Mouse (Mus musculus): ENCODE results near the gene Klhdc2. TPM values are rescaled to one million over a fixed set of nuclear protein-coding genes. Genes with fewer than 3 reads are reported as not detected.

Klhdc2 gene
- polyA plus RNA-seq (2014; fragmentation: Nextera tagmentation; extraction: Ambion mirVana), result 122 and 124 TPM in 2 replicates

DNA sequence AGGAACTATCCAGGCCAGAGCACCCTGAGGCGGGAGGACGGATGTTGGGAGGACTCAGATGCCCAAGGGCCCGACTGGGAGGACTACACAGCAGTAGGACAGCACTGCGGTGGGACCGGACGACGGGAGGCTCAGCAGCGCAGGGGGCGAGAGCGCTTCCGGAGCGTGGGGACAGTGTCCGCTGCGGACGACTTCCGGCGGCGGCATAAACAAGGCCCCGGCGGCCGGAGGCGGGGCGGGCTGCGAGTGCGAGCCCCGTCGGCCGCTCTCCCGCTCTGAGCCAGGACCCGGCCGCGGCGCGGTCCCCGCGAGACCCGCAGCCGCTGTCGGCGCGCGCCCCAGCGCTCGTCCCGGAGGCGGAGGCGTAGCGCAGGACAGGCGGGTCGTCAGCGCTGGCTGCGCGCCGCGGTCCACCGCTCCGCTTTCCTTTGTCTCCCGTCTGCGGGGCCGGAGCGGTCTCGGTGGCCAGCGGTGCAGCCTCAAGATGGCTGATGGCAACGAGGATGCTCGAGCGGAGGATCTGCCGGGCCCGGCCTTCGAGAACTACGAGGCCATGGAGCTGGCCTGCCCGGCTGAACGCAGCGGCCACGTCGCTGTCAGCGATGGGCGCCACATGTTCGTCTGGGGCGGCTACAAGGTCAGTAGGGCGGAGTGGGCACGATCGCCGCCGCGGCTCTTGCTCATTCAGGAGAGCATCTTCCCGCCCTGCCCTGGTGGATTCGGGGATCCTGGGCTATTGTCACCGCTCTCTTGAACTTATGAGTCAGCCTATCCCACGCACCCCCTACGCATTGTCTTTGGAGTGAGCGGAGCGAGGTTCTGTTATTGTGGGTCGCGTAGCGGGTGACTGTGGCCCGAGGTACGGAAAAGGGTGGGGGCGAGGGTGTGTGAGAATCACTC lies at the start of gene Klhdc2:
Gene Klhdc2, plus strand, starts transcription at position 171 of the 900 bp plus-strand sequence.
- H3K4me3 ChIP-seq (ENCODE audit: low read depth, low read length), result peak within 1 kb of the TSS; percentile 97
- ATAC-seq (ENCODE audit: insufficient number of reproducible peaks, insufficient read depth, low FRiP score, low read depth), result peak; percentile 95
- no peaks in the 10 kb centered on the region for H3K27me3 ChIP-seq (ENCODE audit: control insufficient read depth, insufficient read depth, low read length)
- under 1% methylated on average over 98 of the region's 98 CpGs for WGBS
- H3K9me3 ChIP-seq (ENCODE audit: control insufficient read depth, low read depth, low read length), result no peaks in the 10 kb centered on the region
- H3K4me2 ChIP-seq (replicated peaks; ENCODE audit: low read depth, low read length), result peak within 1 kb of the TSS; percentile 69
- peak within 1 kb of the TSS; percentile 96 for H3K27ac ChIP-seq (ENCODE audit: low read length)
- peak within 1 kb of the TSS; percentile 94 for H3K9ac ChIP-seq (replicated peaks; ENCODE audit: low read depth, low read length)
- peaks cover 4% of the 10 kb centered on the region for H3K36me3 ChIP-seq (ENCODE audit: control insufficient read depth, insufficient read depth, low read length)
- peaks cover 11% of the 10 kb centered on the region for H3K4me1 ChIP-seq (ENCODE audit: control insufficient read depth, insufficient read depth, low read length)

DNA sequence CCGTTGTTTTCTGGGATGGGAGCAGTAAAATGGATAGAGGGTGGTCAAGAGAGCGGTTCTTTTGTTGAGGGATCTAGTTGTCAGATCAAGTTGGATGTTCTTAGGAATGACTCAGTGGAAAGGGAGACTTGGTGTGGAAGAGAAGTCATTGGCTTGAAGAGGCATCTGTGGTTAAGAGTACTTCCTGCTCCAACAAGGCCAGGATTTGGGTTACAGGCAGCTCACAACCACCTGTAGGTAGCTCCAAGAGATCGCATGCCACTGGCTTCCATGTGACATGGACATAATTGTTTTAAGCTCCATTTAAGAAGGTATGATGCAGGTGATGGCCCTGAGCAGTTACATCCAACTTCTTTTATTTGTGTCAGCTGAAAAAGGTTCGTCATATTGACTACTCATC lies 46.7 kb upstream of the Klhdc2 start:
- Histone ChIP-seq H3K9ac (replicated peaks; ENCODE audit: low read depth, low read length) (no peak overlapping the region), H3K4me2 (replicated peaks; ENCODE audit: low read depth, low read length) (no peak overlapping the region), H3K27ac (ENCODE audit: low read length) (no peak overlapping the region), H3K4me1 (ENCODE audit: control insufficient read depth, insufficient read depth, low read length) (no peaks in the 10 kb centered on the region), H3K27me3 (ENCODE audit: control insufficient read depth, insufficient read depth, low read length) (no peaks in the 10 kb centered on the region), H3K9me3 (ENCODE audit: control insufficient read depth, low read depth, low read length) (no peaks in the 10 kb centered on the region), H3K4me3 (ENCODE audit: low read depth, low read length) (no peak overlapping the region), H3K36me3 (ENCODE audit: control insufficient read depth, insufficient read depth, low read length) (no peaks in the 10 kb centered on the region)
- WGBS, result 91% methylated on average over 4 of the region's 4 CpGs
- no peak for ATAC-seq (ENCODE audit: insufficient number of reproducible peaks, insufficient read depth, low FRiP score, low read depth)

DNA sequence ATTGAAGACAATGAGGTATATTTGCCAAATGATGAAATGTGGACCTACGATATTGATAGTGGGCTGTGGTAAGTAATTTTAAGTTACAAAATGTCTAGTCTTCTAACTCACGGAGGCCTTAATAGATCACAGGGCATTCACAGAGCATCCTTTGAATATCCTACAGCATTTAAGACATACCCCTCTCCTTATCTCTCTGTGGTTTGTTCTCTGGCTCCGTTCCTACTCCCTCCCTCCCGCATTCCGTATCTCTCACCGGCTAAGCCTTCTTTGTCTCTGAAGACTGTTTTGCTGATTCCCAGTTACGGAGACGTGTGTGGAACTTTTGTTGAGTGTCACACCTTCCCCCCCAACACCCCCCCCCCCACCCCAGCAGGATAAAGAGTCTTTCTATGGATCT lies 45.7 kb upstream of the Klhdc2 start:
- Histone ChIP-seq H3K36me3 (ENCODE audit: control insufficient read depth, insufficient read depth, low read length) (no peaks in the 10 kb centered on the region), H3K4me3 (ENCODE audit: low read depth, low read length) (no peak overlapping the region), H3K27me3 (ENCODE audit: control insufficient read depth, insufficient read depth, low read length) (no peaks in the 10 kb centered on the region), H3K4me2 (replicated peaks; ENCODE audit: low read depth, low read length) (no peak overlapping the region), H3K4me1 (ENCODE audit: control insufficient read depth, insufficient read depth, low read length) (no peaks in the 10 kb centered on the region), H3K27ac (ENCODE audit: low read length) (no peak overlapping the region), H3K9ac (replicated peaks; ENCODE audit: low read depth, low read length) (no peak overlapping the region), H3K9me3 (ENCODE audit: control insufficient read depth, low read depth, low read length) (no peaks in the 10 kb centered on the region)
- no peak for ATAC-seq (ENCODE audit: insufficient number of reproducible peaks, insufficient read depth, low FRiP score, low read depth)
- 78% methylated on average over 8 of the region's 8 CpGs for WGBS

DNA sequence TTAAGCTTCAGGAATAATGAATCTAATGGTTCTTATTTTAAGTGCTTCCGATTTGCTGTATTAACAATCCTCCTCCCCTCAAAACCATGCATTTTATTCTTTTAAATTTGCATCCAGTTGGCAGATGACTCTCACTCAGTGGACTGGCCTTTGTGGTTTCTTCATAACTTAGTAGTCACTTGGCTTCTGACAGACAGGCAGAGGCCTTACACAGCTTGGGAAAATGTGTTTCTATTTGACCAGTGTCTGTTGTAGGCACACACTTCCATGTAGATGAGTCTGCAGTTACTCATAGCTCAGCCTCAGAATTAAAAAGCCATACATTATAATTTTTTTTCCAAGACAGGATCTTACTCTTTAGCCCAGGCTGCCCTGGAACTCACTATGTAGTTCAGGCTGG lies 42.7 kb upstream of the Klhdc2 start:
- WGBS, result 86% methylated on average over 1 of the region's 1 CpGs
- Histone ChIP-seq H3K9ac (replicated peaks; ENCODE audit: low read depth, low read length) (no peak overlapping the region), H3K27me3 (ENCODE audit: control insufficient read depth, insufficient read depth, low read length) (no peaks in the 10 kb centered on the region), H3K27ac (ENCODE audit: low read length) (no peak overlapping the region), H3K4me2 (replicated peaks; ENCODE audit: low read depth, low read length) (no peak overlapping the region), H3K9me3 (ENCODE audit: control insufficient read depth, low read depth, low read length) (no peaks in the 10 kb centered on the region), H3K4me1 (ENCODE audit: control insufficient read depth, insufficient read depth, low read length) (no peaks in the 10 kb centered on the region), H3K4me3 (ENCODE audit: low read depth, low read length) (no peak overlapping the region), H3K36me3 (ENCODE audit: control insufficient read depth, insufficient read depth, low read length) (no peaks in the 10 kb centered on the region)
- ATAC-seq (ENCODE audit: insufficient number of reproducible peaks, insufficient read depth, low FRiP score, low read depth), result no peak

DNA sequence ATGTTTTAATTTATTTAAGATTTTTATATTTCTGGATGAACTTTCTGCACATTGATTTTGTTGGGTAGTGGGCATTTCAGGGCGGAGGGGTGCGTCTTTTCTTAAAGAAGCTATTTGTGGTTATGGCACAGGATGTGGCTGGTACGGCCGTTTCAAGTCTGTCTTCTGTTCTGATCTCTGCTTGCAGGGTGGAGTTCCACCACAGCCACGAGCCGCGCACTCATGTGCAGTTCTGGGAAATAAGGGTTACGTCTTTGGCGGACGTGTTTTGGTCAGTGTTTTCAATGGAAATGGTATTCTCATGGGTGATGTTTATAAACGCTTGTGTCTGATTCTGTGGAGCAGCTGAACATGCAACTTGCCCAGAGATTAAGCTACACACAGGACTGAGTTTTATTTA lies 38.6 kb upstream of the Klhdc2 start:
- Histone ChIP-seq H3K4me3 (ENCODE audit: low read depth, low read length) (no peak overlapping the region), H3K9me3 (ENCODE audit: control insufficient read depth, low read depth, low read length) (no peaks in the 10 kb centered on the region), H3K4me1 (ENCODE audit: control insufficient read depth, insufficient read depth, low read length) (no peaks in the 10 kb centered on the region), H3K27me3 (ENCODE audit: control insufficient read depth, insufficient read depth, low read length) (no peaks in the 10 kb centered on the region), H3K9ac (replicated peaks; ENCODE audit: low read depth, low read length) (no peak overlapping the region), H3K4me2 (replicated peaks; ENCODE audit: low read depth, low read length) (no peak overlapping the region), H3K36me3 (ENCODE audit: control insufficient read depth, insufficient read depth, low read length) (no peaks in the 10 kb centered on the region), H3K27ac (ENCODE audit: low read length) (no peak overlapping the region)
- 75% methylated on average over 11 of the region's 11 CpGs for WGBS
- ATAC-seq (ENCODE audit: insufficient number of reproducible peaks, insufficient read depth, low FRiP score, low read depth), result no peak

DNA sequence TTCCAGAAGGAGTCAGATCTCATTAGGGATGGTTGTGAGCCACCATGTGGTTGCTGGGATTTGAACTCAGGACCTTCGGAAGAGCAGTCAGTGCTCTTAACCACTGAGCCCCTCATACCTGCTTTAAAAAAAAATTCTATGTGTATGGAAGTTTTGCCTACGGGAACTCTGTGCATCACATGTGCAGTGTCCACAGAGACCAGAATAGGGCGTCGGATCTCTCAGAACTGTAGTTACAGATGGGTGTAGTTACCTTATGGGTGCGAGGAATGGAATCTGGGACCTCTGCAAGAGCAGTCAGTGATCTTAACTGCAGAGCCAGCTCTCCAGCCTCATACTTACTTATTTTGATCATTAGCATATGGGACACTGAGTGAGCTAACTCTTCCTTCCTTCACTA lies 34.2 kb upstream of the Klhdc2 start:
- H3K9ac ChIP-seq (replicated peaks; ENCODE audit: low read depth, low read length), result no peak overlapping the region
- no peaks in the 10 kb centered on the region for H3K4me1 ChIP-seq (ENCODE audit: control insufficient read depth, insufficient read depth, low read length)
- no peak overlapping the region for H3K4me3 ChIP-seq (ENCODE audit: low read depth, low read length)
- no peaks in the 10 kb centered on the region for H3K27me3 ChIP-seq (ENCODE audit: control insufficient read depth, insufficient read depth, low read length)
- no peaks in the 10 kb centered on the region for H3K36me3 ChIP-seq (ENCODE audit: control insufficient read depth, insufficient read depth, low read length)
- 95% methylated on average over 5 of the region's 5 CpGs for WGBS
- H3K27ac ChIP-seq (ENCODE audit: low read length), result no peak overlapping the region
- no peak overlapping the region for H3K4me2 ChIP-seq (replicated peaks; ENCODE audit: low read depth, low read length)
- ATAC-seq (ENCODE audit: insufficient number of reproducible peaks, insufficient read depth, low FRiP score, low read depth), result no peak
- no peaks in the 10 kb centered on the region for H3K9me3 ChIP-seq (ENCODE audit: control insufficient read depth, low read depth, low read length)

DNA sequence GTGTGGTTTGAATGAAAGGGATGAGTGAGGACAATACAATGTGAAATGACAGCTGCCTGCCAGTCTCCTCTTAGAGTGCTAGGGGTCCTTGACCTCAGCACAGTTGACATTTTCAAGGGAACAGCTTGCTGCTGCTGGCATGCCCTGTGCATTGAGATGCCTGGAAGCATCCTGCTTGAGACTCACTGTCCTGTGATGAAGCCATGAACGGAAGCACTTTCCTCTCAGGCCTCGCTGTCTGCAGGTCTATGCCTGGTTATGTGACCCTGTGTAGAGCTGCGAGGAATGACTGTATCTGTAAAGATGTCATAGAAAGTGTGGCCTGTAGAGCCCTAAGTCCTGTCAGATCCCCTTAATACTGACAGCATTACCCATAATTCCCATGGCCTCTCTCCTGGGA lies 31.4 kb upstream of the Klhdc2 start:
- Histone ChIP-seq H3K4me3 (ENCODE audit: low read depth, low read length) (no peak overlapping the region), H3K9ac (replicated peaks; ENCODE audit: low read depth, low read length) (no peak overlapping the region), H3K27ac (ENCODE audit: low read length) (no peak overlapping the region), H3K4me2 (replicated peaks; ENCODE audit: low read depth, low read length) (no peak overlapping the region), H3K4me1 (ENCODE audit: control insufficient read depth, insufficient read depth, low read length) (no peaks in the 10 kb centered on the region), H3K36me3 (ENCODE audit: control insufficient read depth, insufficient read depth, low read length) (no peaks in the 10 kb centered on the region), H3K27me3 (ENCODE audit: control insufficient read depth, insufficient read depth, low read length) (no peaks in the 10 kb centered on the region), H3K9me3 (ENCODE audit: control insufficient read depth, low read depth, low read length) (no peaks in the 10 kb centered on the region)
- ATAC-seq (ENCODE audit: insufficient number of reproducible peaks, insufficient read depth, low FRiP score, low read depth), result no peak
- 92% methylated on average over 3 of the region's 3 CpGs for WGBS

DNA sequence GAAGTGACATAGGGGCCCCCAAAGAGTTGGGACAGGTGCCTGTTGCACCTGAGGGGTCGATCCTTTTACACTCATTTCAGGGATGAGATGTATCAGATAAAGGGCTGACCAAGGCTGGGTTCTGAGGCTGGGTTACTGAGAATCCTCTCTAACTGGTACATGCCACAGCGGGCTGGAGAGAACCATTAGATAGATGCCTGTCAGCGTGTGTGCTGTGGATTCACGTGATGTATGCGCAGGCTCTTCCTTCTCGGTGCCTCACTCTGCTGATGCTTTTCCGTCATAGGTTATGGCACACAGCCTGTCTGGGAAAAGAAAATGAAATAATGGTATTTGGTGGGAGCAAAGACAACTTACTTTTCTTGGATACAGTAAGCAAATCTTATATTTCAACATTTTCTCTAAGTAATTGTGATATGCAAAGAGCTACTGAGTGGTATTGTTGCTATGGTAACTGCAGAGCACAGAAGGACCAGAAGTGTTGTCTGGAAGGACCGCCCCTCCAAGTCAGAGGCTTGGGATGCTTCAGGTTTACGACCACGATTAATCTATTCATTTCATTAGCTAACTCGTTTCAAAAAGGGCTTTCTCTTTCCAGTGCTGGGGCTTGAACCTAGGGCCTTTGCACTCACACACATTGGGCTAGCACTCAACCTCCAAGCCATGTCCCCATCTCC lies 28.4 kb upstream of the Klhdc2 start:
- no peaks in the 10 kb centered on the region for H3K4me1 ChIP-seq (ENCODE audit: control insufficient read depth, insufficient read depth, low read length)
- no peak overlapping the region for H3K27ac ChIP-seq (ENCODE audit: low read length)
- no peaks in the 10 kb centered on the region for H3K27me3 ChIP-seq (ENCODE audit: control insufficient read depth, insufficient read depth, low read length)
- no peak overlapping the region for H3K9ac ChIP-seq (replicated peaks; ENCODE audit: low read depth, low read length)
- no peaks in the 10 kb centered on the region for H3K9me3 ChIP-seq (ENCODE audit: control insufficient read depth, low read depth, low read length)
- WGBS, result 73% methylated on average over 11 of the region's 11 CpGs
- no peak overlapping the region for H3K4me2 ChIP-seq (replicated peaks; ENCODE audit: low read depth, low read length)
- ATAC-seq (ENCODE audit: insufficient number of reproducible peaks, insufficient read depth, low FRiP score, low read depth), result no peak
- no peak overlapping the region for H3K4me3 ChIP-seq (ENCODE audit: low read depth, low read length)
- H3K36me3 ChIP-seq (ENCODE audit: control insufficient read depth, insufficient read depth, low read length), result no peaks in the 10 kb centered on the region

Measured in stomach, embryonic 14.5 days (tissue).